In genomic region chr17:3020406-3020805, GRCm38 (mm10) we compare ENCODE assay signal across 9 mouse cellular contexts.
DNase-seq lines count a peak whose midpoint lies in the region; ATAC-seq and TF ChIP-seq lines count a peak whose summit lies in the region.
"Had no signal": no experiment of that assay in that cellular context is flagged by ENCODE, and none has a peak within 500 bp of the region (broad histone marks: within the 10 kb centered on the region; RNA-seq: fewer than 3 reads in every experiment).

No protein-coding gene starts in this region.

- no peak overlapping the region for H3K9ac ChIP-seq in embryonic facial prominence, embryonic 12.5 days
- no peak overlapping the region for H3K9ac ChIP-seq in lung, embryonic 15.5 days
- no peak overlapping the region for H3K9ac ChIP-seq in liver, adult 2 months (ENCODE audit: low read depth, low read length)
- no peak overlapping the region for H3K9ac ChIP-seq in neural tube, embryonic 11.5 days (ENCODE audit: low read length)

- H3K4me1 ChIP-seq in embryonic facial prominence, embryonic 12.5 days, result no peaks in the 10 kb centered on the region
- H3K4me1 ChIP-seq in embryonic facial prominence, embryonic 10.5 days, result no peaks in the 10 kb centered on the region
- no peaks in the 10 kb centered on the region for H3K4me1 ChIP-seq in lung, embryonic 15.5 days
- H3K4me1 ChIP-seq in liver, adult 2 months (ENCODE audit: control insufficient read depth, insufficient read depth, low read length), result no peaks in the 10 kb centered on the region
- H3K4me1 ChIP-seq in neural tube, embryonic 11.5 days (ENCODE audit: control insufficient read depth, insufficient read depth, low read length), result no peaks in the 10 kb centered on the region

- no peak overlapping the region for H3K4me2 ChIP-seq in embryonic facial prominence, embryonic 12.5 days (replicated peaks)
- no peak overlapping the region for H3K4me2 ChIP-seq in lung, embryonic 15.5 days
- no peak overlapping the region for H3K4me2 ChIP-seq in neural tube, embryonic 11.5 days (ENCODE audit: low read depth)

- H3K27me3 ChIP-seq in embryonic facial prominence, embryonic 12.5 days, result no peaks in the 10 kb centered on the region
- H3K27me3 ChIP-seq in embryonic facial prominence, embryonic 10.5 days (replicated peaks; ENCODE audit: low read depth, poor library complexity, severe bottlenecking), result no peaks in the 10 kb centered on the region
- no peaks in the 10 kb centered on the region for H3K27me3 ChIP-seq in lung, embryonic 15.5 days
- H3K27me3 ChIP-seq in liver, adult 2 months (ENCODE audit: control insufficient read depth, insufficient read depth, low read length), result no peaks in the 10 kb centered on the region
- H3K27me3 ChIP-seq in neural tube, embryonic 11.5 days (ENCODE audit: control insufficient read depth, insufficient read depth, low read length), result no peaks in the 10 kb centered on the region

- H3K36me3 ChIP-seq in embryonic facial prominence, embryonic 12.5 days, result no peaks in the 10 kb centered on the region
- no peaks in the 10 kb centered on the region for H3K36me3 ChIP-seq in embryonic facial prominence, embryonic 10.5 days (replicated peaks)
- H3K36me3 ChIP-seq in lung, embryonic 15.5 days, result no peaks in the 10 kb centered on the region
- H3K36me3 ChIP-seq in liver, adult 2 months (ENCODE audit: control insufficient read depth, insufficient read depth, low read length), result no peaks in the 10 kb centered on the region
- H3K36me3 ChIP-seq in neural tube, embryonic 11.5 days (ENCODE audit: control insufficient read depth, insufficient read depth, low read length), result no peaks in the 10 kb centered on the region

- H3K4me3 ChIP-seq in embryonic facial prominence, embryonic 12.5 days, result no peak overlapping the region
- no peak overlapping the region for H3K4me3 ChIP-seq in embryonic facial prominence, embryonic 10.5 days
- no peak overlapping the region for H3K4me3 ChIP-seq in lung, embryonic 15.5 days
- H3K4me3 ChIP-seq in liver, adult 2 months (ENCODE audit: insufficient read depth, low read depth, low read length), result no peak overlapping the region
- no peak overlapping the region for H3K4me3 ChIP-seq in neural tube, embryonic 11.5 days (ENCODE audit: low read depth, low read length)

- 81% methylated on average over 1 of the region's 1 CpGs for WGBS in embryonic facial prominence, embryonic 12.5 days
- 85% methylated on average over 1 of the region's 1 CpGs for WGBS in embryonic facial prominence, embryonic 10.5 days
- 90% methylated on average over 1 of the region's 1 CpGs for WGBS in lung, embryonic 15.5 days
- 90% methylated on average over 1 of the region's 1 CpGs for WGBS in liver, adult 2 months
- 89% methylated on average over 1 of the region's 1 CpGs for WGBS in neural tube, embryonic 11.5 days

- no peak for TF ChIP-seq CTCF in liver, adult 2 months (IDR thresholded peaks at IDR 0.05; ENCODE audit: low read depth, low read length)

- no peak for DNase-seq in embryonic facial prominence, embryonic 10.5 days (ENCODE audit: low spot score)
- no peak for DNase-seq in lung, postnatal 14 days
- DNase-seq in liver, adult 2 months (ENCODE audit: extremely low read depth, low read depth, low spot score), result peak; percentile 14
- DNase-seq in neural tube, embryonic 11.5 days (ENCODE audit: low spot score), result no peak
- DNase-seq in left cerebral cortex, adult 9 months (ENCODE audit: low spot score in 2 of 2), result no peak
- DNase-seq in gastrocnemius, postnatal 10 days, result no peak
- DNase-seq: cerebellum, adult 8-10 months had no signal

- no peaks in the 10 kb centered on the region for H3K79me2 ChIP-seq in liver, adult 2 months (ENCODE audit: control insufficient read depth, insufficient read depth, low read length)

- H3K9me3 ChIP-seq in embryonic facial prominence, embryonic 12.5 days, result peaks cover 83% of the 10 kb centered on the region
- H3K9me3 ChIP-seq in embryonic facial prominence, embryonic 10.5 days, result peaks cover 91% of the 10 kb centered on the region
- H3K9me3 ChIP-seq in lung, embryonic 15.5 days, result peaks cover 10% of the 10 kb centered on the region
- peaks cover 55% of the 10 kb centered on the region for H3K9me3 ChIP-seq in neural tube, embryonic 11.5 days (ENCODE audit: control insufficient read depth, low read length)

- ATAC-seq in embryonic facial prominence, embryonic 12.5 days (ENCODE audit: insufficient number of reproducible peaks, insufficient read depth, low FRiP score, low TSS enrichment), result peak; percentile 57; the same call in 1 of the 2 replicates
- ATAC-seq in lung, embryonic 15.5 days (ENCODE audit: borderline replicate concordance, extremely low read depth, low FRiP score, low TSS enrichment), result peak; percentile 71
- peak; percentile 74; the same call in 1 of the 2 replicates for ATAC-seq in neural tube, embryonic 11.5 days (ENCODE audit: insufficient read depth, low FRiP score, low TSS enrichment)

- no peak for TF ChIP-seq POLR2A in liver, adult 2 months (IDR thresholded peaks at IDR 0.05; ENCODE audit: extremely low read depth, insufficient read depth, low read length)

- H3K27ac ChIP-seq in embryonic facial prominence, embryonic 12.5 days, result no peak overlapping the region
- no peak overlapping the region for H3K27ac ChIP-seq in embryonic facial prominence, embryonic 10.5 days (replicated peaks)
- H3K27ac ChIP-seq in lung, embryonic 15.5 days, result no peak overlapping the region
- H3K27ac ChIP-seq in liver, adult 2 months (replicated peaks; ENCODE audit: insufficient read depth, low read depth, low read length), result no peak overlapping the region
- H3K27ac ChIP-seq in neural tube, embryonic 11.5 days (ENCODE audit: low read depth, low read length), result no peak overlapping the region
